Mouse (Mus musculus): ENCODE data around the gene Adamts6.

- TF ChIP-seq CTCF (IDR thresholded peaks at IDR 0.05; ENCODE audit: insufficient read depth, low read depth, low read length) (no peak), POLR2A (IDR thresholded peaks at IDR 0.05; ENCODE audit: insufficient read depth, low read depth, low read length) (no peak)
Observed at GRCm38 (mm10) chr13:104289176-104289575, 1.5 kb downstream of the Adamts6 start.
